Mouse (Mus musculus) kidney, postnatal 0 days (tissue): ENCODE measurements around the gene Zfp184. TPM values are rescaled to one million over a fixed set of nuclear protein-coding genes. Genes with fewer than 3 reads are reported as not detected.

ENCODE experiments used
- ATAC-seq: fragments of 200-750 bp; cut with Nextera tagmentation; replicated peaks from 2 replicates; pipeline ENCODE4 v1.8.0; 2017; ENCODE audit warnings: low read depth, moderate number of reproducible peaks, moderate TSS enrichment, moderate library complexity; ENCODE audit not compliant: low FRiP score
- DNase-seq: peaks from one replicate; pipeline ENCODE4 v3.0.0-alpha.2; 2016; ENCODE audit warnings: low spot score
- H3K27ac ChIP-seq: fragments of 300-500 bp; sonication (generic); 2 replicates; pipeline ENCODE4 v1.5.1; 2014; ENCODE audit warnings: mild to moderate bottlenecking
- H3K27me3 ChIP-seq: fragments of 300-500 bp; sonication (generic); 2 replicates; pipeline ENCODE4 v1.6.1; 2014; ENCODE audit warnings: low read length, mixed read lengths; ENCODE audit not compliant: insufficient read depth
- H3K36me3 ChIP-seq: fragments of 300-500 bp; sonication (generic); 2 replicates; pipeline ENCODE4 v1.6.1; 2014; ENCODE audit warnings: low read length, mixed read lengths; ENCODE audit not compliant: insufficient read depth
- H3K4me1 ChIP-seq: fragments of 300-500 bp; sonication (generic); replicated peaks from 2 replicates; pipeline ENCODE4 v1.6.1; 2014; ENCODE audit warnings: antibody characterized with exemption, low read length, mixed read lengths; ENCODE audit not compliant: insufficient read depth
- H3K4me2 ChIP-seq: fragments of 300-500 bp; sonication (generic); 2 replicates; pipeline ENCODE4 v1.6.1; 2014; ENCODE audit warnings: mild to moderate bottlenecking, low read length, moderate library complexity, mixed read lengths
- H3K4me3 ChIP-seq: fragments of 300-500 bp; sonication (generic); replicated peaks from 2 replicates; pipeline ENCODE4 v1.5.1; 2014; ENCODE audit warnings: low read depth, low read length
- H3K9ac ChIP-seq: fragments of 300-500 bp; sonication (generic); 2 replicates; pipeline ENCODE4 v1.6.1; 2014; ENCODE audit warnings: low read depth, low read length
- H3K9me3 ChIP-seq: fragments of 300-500 bp; sonication (generic); replicated peaks from 2 replicates; pipeline ENCODE4 v1.6.1; 2016; ENCODE audit warnings: low read length, inconsistent platforms, mixed read lengths
- CTCF ChIP-seq: IDR thresholded peaks from 2 replicates; pipeline ENCODE4 v1.5.1; 2016; ENCODE audit warnings: antibody characterized with exemption, low read depth, mild to moderate bottlenecking, moderate library complexity
- WGBS: fragments of 180-500 bp; shearing (Covaris S2); extraction: QIAGEN DNeasy Blood & Tissue Kit; methylation state at CpG from one replicate; pipeline ENCODE4 v1.1.7; 2014; 5-methylcytosine and 5-hydroxymethylcytosine counted together
- polyA plus RNA-seq: library from polyadenylated mRNA; unstranded; fragments of >200 nt; fragmentation: Nextera tagmentation; extraction: Ambion mirVana; gene quantifications from 2 replicates; pipeline ENCODE4 v1.2.1, GENCODE M21; 2015

The Zfp184 gene
- polyA plus RNA-seq, 1 experiment from 2014 or later = 8.5 TPM

GRCm38 (mm10) chr13:21999147-21999546 lies 54.3 kb downstream of the Zfp184 start:
- H3K9ac ChIP-seq = no peak overlapping the region
- no peaks in the 10 kb centered on the region for H3K9me3 ChIP-seq
- no peak for DNase-seq
- H3K4me1 ChIP-seq = 0 out of 2 replicates have a peak, but pooled peaks cover 9% of the 10 kb centered on the region
- 34% methylated on average over 4 of the region's 4 CpGs for WGBS
- H3K4me2 ChIP-seq = no peak overlapping the region
- ATAC-seq = no peak
- H3K36me3 ChIP-seq = no peaks in the 10 kb centered on the region
- TF ChIP-seq CTCF = no peak
- peaks cover 96% of the 10 kb centered on the region for H3K27me3 ChIP-seq
- H3K27ac ChIP-seq = no peak overlapping the region
- no peak overlapping the region for H3K4me3 ChIP-seq

DNA sequence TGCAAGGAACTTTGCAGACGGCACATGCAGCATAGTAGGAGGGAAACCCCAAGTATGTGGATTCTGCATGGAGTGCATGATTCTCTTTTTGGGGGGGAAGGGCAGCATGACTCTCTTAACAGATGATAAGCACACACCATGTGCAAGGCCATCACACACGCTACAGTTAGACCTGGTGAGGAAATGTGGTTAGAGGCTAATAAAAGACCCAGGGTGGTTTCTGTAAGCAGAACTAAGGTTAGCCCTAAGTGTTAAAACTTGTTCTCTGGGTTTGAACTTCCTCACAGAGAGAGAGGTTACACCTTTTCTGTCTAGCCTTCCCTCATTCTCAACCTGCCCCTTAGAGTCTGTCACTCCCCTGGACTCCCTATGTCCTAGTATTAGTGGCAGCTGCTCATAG lies 56.5 kb downstream of the Zfp184 start:
- no peak overlapping the region for H3K4me2 ChIP-seq
- no peaks in the 10 kb centered on the region for H3K9me3 ChIP-seq
- H3K27me3 ChIP-seq = peaks cover 93% of the 10 kb centered on the region
- no peak overlapping the region for H3K27ac ChIP-seq
- 0 out of 2 replicates have a peak, but pooled peaks cover 10% of the 10 kb centered on the region for H3K4me1 ChIP-seq
- no peak for DNase-seq
- WGBS = 54% methylated on average over 2 of the region's 2 CpGs
- ATAC-seq = no peak
- no peaks in the 10 kb centered on the region for H3K36me3 ChIP-seq
- no peak overlapping the region for H3K4me3 ChIP-seq
- no peak for TF ChIP-seq CTCF
- H3K9ac ChIP-seq = no peak overlapping the region

- Histone ChIP-seq H3K9ac (no peak overlapping the region), H3K4me1 (peaks cover 12% of the 10 kb centered on the region), H3K4me3 (no peak overlapping the region), H3K4me2 (no peak overlapping the region), H3K27ac (no peak overlapping the region), H3K9me3 (no peaks in the 10 kb centered on the region), H3K36me3 (no peaks in the 10 kb centered on the region), H3K27me3 (peaks cover 93% of the 10 kb centered on the region)
- DNase-seq (no peak), ATAC-seq (no peak)
- WGBS = 17% methylated on average over 5 of the region's 5 CpGs
- TF ChIP-seq CTCF = no peak
Measured at GRCm38 (mm10) chr13:22001823-22002222, 56.9 kb downstream of the Zfp184 start.

- TF ChIP-seq CTCF = no peak
- no peak overlapping the region for H3K27ac ChIP-seq
- ATAC-seq = peak; percentile 71; the same call in 1 of the 2 replicates
- H3K4me1 ChIP-seq = peaks cover 9% of the 10 kb centered on the region
- H3K4me2 ChIP-seq = peak overlapping the region; percentile 79
- H3K4me3 ChIP-seq = peak overlapping the region; percentile 46
- no peaks in the 10 kb centered on the region for H3K36me3 ChIP-seq
- WGBS = 1% methylated on average over 45 of the region's 45 CpGs
- H3K9ac ChIP-seq = peak overlapping the region; percentile 19
- DNase-seq = peak; percentile 50
- H3K27me3 ChIP-seq = peaks cover 94% of the 10 kb centered on the region
- no peaks in the 10 kb centered on the region for H3K9me3 ChIP-seq
Measured at GRCm38 (mm10) chr13:22005605-22006333, 60.9 kb downstream of the Zfp184 start.

DNA sequence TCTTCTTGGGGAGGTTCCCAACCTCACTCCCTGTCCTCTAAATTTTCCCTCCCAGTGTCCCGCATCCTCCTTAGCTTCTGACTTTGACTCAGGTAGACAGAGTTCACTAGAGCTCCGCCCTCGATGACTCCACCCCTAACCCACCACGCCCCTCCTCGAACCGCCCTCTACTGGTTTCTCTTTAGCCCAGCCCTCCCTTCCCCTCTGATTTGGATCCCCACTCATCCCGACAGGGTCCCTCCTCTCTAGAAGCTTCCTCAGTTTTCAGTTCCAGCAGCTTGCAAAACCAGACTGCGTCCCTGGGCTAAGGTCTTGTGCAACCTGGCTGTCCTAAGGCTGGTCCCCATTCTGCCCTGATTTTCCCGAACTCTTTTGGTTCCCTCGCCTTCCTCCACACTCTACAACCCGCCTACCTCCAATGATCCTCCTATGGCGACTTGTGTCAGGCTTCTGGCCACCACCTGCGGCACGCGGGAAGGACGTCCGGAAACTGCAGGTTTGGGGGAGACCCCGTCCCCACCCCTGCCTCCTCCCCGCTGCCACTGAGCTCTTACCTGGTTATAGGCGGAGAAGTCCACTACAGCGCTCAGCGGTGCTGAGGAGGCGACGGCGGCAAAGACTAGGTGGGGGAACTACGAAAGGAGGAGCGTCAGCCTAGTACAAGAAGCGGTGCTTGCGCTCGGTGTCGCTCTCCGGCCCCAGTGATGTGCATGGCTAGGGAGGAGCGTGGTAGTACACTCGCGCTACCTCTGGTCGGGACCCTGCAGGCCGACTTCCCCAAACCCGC lies 61.6 kb downstream of the Zfp184 start:
- peak; percentile 18; the same call in 1 of the 2 replicates for TF ChIP-seq CTCF
- Histone ChIP-seq H3K27ac (no peak overlapping the region), H3K36me3 (no peaks in the 10 kb centered on the region), H3K4me3 (peak overlapping the region; percentile 46), H3K9me3 (no peaks in the 10 kb centered on the region), H3K9ac (peak overlapping the region; percentile 19; the same call in 1 of the 2 replicates), H3K4me2 (peak overlapping the region; percentile 79), H3K4me1 (peaks cover 9% of the 10 kb centered on the region), H3K27me3 (peaks cover 91% of the 10 kb centered on the region)
- under 1% methylated on average over 38 of the region's 38 CpGs for WGBS
- peak; percentile 87 for ATAC-seq
- peak; percentile 69 for DNase-seq

GRCm38 (mm10) chr13:22007121-22007510 lies 62.2 kb downstream of the Zfp184 start:
- no peaks in the 10 kb centered on the region for H3K36me3 ChIP-seq
- no peaks in the 10 kb centered on the region for H3K9me3 ChIP-seq
- no peak for TF ChIP-seq CTCF
- H3K4me1 ChIP-seq = peaks cover 9% of the 10 kb centered on the region
- DNase-seq (no peak), ATAC-seq (no peak)
- H3K27ac ChIP-seq = no peak overlapping the region
- peak overlapping the region; percentile 46 for H3K4me3 ChIP-seq
- WGBS = 5% methylated on average over 18 of the region's 18 CpGs
- peak overlapping the region; percentile 79 for H3K4me2 ChIP-seq
- H3K9ac ChIP-seq = 0 out of 2 replicates have a peak overlapping the region, but pooled peaks have one; percentile 19
- H3K27me3 ChIP-seq = peaks cover 89% of the 10 kb centered on the region
